18 mouse cellular contexts compared by ENCODE assay signal in genomic region chr9:36919472-36919871, GRCm38 (mm10).
DNase-seq lines count a peak whose midpoint lies in the region; ATAC-seq lines count a peak whose summit lies in the region.
"Had no signal": no experiment of that assay in that cellular context is flagged by ENCODE, and none has a peak within 500 bp of the region (broad histone marks: within the 10 kb centered on the region; RNA-seq: fewer than 3 reads in every experiment).

No protein-coding gene starts in this region.

- DNase-seq in cerebellum, postnatal 10 days, result peak; percentile 36 to 53
- no peak for DNase-seq in cerebellum, adult 9-10 months
- no peak for DNase-seq in hindbrain, embryonic 14.5 days (ENCODE audit: low spot score)
- DNase-seq in midbrain, embryonic 11.5 days (ENCODE audit: low spot score, missing footprints), result no peak
- DNase-seq: adrenal gland, adult 8-10 months; heart, adult 11 months; heart, postnatal 36 days; kidney, adult 2 months; kidney, postnatal 10 days; right cerebral cortex, postnatal 25 days; thymus, adult 2 months had no signal

- no peaks in the 10 kb centered on the region for H3K9me3 ChIP-seq in hindbrain, embryonic 14.5 days (ENCODE audit: control insufficient read depth, low read length)
- no peaks in the 10 kb centered on the region for H3K9me3 ChIP-seq in hindbrain, embryonic 16.5 days (ENCODE audit: control insufficient read depth, low read length)
- H3K9me3 ChIP-seq in midbrain, embryonic 12.5 days, result no peaks in the 10 kb centered on the region
- no peaks in the 10 kb centered on the region for H3K9me3 ChIP-seq in midbrain, embryonic 11.5 days (ENCODE audit: control insufficient read depth, low read length)
- H3K9me3 ChIP-seq in embryonic facial prominence, embryonic 15.5 days (replicated peaks), result no peaks in the 10 kb centered on the region
- H3K9me3 ChIP-seq: limb, embryonic 12.5 days had no signal

- no peaks in the 10 kb centered on the region for H3K27me3 ChIP-seq in hindbrain, embryonic 14.5 days (ENCODE audit: control insufficient read depth, insufficient read depth, low read length)
- H3K27me3 ChIP-seq in hindbrain, embryonic 16.5 days (replicated peaks; ENCODE audit: control insufficient read depth, insufficient read depth, low read length), result no peaks in the 10 kb centered on the region
- H3K27me3 ChIP-seq in midbrain, embryonic 12.5 days, result no peaks in the 10 kb centered on the region
- no peaks in the 10 kb centered on the region for H3K27me3 ChIP-seq in midbrain, embryonic 11.5 days (ENCODE audit: control insufficient read depth, insufficient read depth, low read length)
- no peaks in the 10 kb centered on the region for H3K27me3 ChIP-seq in embryonic facial prominence, embryonic 15.5 days

- no peak overlapping the region for H3K4me2 ChIP-seq in hindbrain, embryonic 14.5 days (replicated peaks)
- no peak overlapping the region for H3K4me2 ChIP-seq in hindbrain, embryonic 16.5 days (ENCODE audit: low read length)
- H3K4me2 ChIP-seq in midbrain, embryonic 12.5 days (replicated peaks), result no peak overlapping the region
- no peak overlapping the region for H3K4me2 ChIP-seq in midbrain, embryonic 11.5 days
- no peak overlapping the region for H3K4me2 ChIP-seq in embryonic facial prominence, embryonic 15.5 days (replicated peaks)
- H3K4me2 ChIP-seq: limb, embryonic 12.5 days had no signal

- peaks cover 28% of the 10 kb centered on the region for H3K4me1 ChIP-seq in hindbrain, embryonic 14.5 days (replicated peaks; ENCODE audit: control insufficient read depth, insufficient read depth, low read length)
- peaks cover 14% of the 10 kb centered on the region for H3K4me1 ChIP-seq in hindbrain, embryonic 16.5 days (ENCODE audit: control insufficient read depth, insufficient read depth, low read depth, low read length)
- peaks cover 29% of the 10 kb centered on the region for H3K4me1 ChIP-seq in midbrain, embryonic 12.5 days
- H3K4me1 ChIP-seq in midbrain, embryonic 11.5 days (ENCODE audit: control insufficient read depth, insufficient read depth, low read length), result peaks cover 15% of the 10 kb centered on the region
- peaks cover 25% of the 10 kb centered on the region for H3K4me1 ChIP-seq in embryonic facial prominence, embryonic 15.5 days

- 48% methylated on average over 4 of the region's 4 CpGs for WGBS in hindbrain, embryonic 14.5 days
- WGBS in hindbrain, embryonic 16.5 days, result 37% methylated on average over 4 of the region's 4 CpGs
- WGBS in midbrain, embryonic 12.5 days, result 38% methylated on average over 4 of the region's 4 CpGs
- 44% methylated on average over 4 of the region's 4 CpGs for WGBS in midbrain, embryonic 11.5 days
- 22% methylated on average over 4 of the region's 4 CpGs for WGBS in embryonic facial prominence, embryonic 15.5 days

- ATAC-seq in hindbrain, embryonic 14.5 days (ENCODE audit: low FRiP score), result no peak
- no peak for ATAC-seq in hindbrain, embryonic 16.5 days
- no peak for ATAC-seq in midbrain, embryonic 12.5 days (ENCODE audit: low FRiP score, low read depth)
- no peak for ATAC-seq in midbrain, embryonic 11.5 days (ENCODE audit: low FRiP score)
- peak; percentile 47; the same call in 1 of the 2 replicates for ATAC-seq in embryonic facial prominence, embryonic 15.5 days (ENCODE audit: insufficient number of reproducible peaks, low FRiP score, low TSS enrichment, low read depth)
- no peak for ATAC-seq in CD4-positive, CD25-positive, alpha-beta regulatory T cell, adult 4 months
- ATAC-seq: Patski had no signal

- no peak overlapping the region for H3K9ac ChIP-seq in hindbrain, embryonic 14.5 days
- no peak overlapping the region for H3K9ac ChIP-seq in hindbrain, embryonic 16.5 days (ENCODE audit: low read depth, low read length)
- H3K9ac ChIP-seq in midbrain, embryonic 12.5 days (replicated peaks), result no peak overlapping the region
- H3K9ac ChIP-seq in midbrain, embryonic 11.5 days (ENCODE audit: low read length), result no peak overlapping the region
- no peak overlapping the region for H3K9ac ChIP-seq in embryonic facial prominence, embryonic 15.5 days
- H3K9ac ChIP-seq: limb, embryonic 12.5 days; liver, embryonic 14.5 days had no signal

- no peaks in the 10 kb centered on the region for H3K36me3 ChIP-seq in hindbrain, embryonic 14.5 days (replicated peaks; ENCODE audit: control insufficient read depth, insufficient read depth)
- no peaks in the 10 kb centered on the region for H3K36me3 ChIP-seq in hindbrain, embryonic 16.5 days (ENCODE audit: control insufficient read depth, insufficient read depth, low read length)
- H3K36me3 ChIP-seq in midbrain, embryonic 12.5 days, result 0 out of 2 replicates have a peak, but pooled peaks cover 3% of the 10 kb centered on the region
- no peaks in the 10 kb centered on the region for H3K36me3 ChIP-seq in midbrain, embryonic 11.5 days (ENCODE audit: control insufficient read depth, insufficient read depth, low read length)
- H3K36me3 ChIP-seq in embryonic facial prominence, embryonic 15.5 days, result no peaks in the 10 kb centered on the region
- H3K36me3 ChIP-seq: limb, embryonic 12.5 days had no signal

- peak overlapping the region; percentile 11; the same call in 1 of the 2 replicates for H3K27ac ChIP-seq in hindbrain, embryonic 14.5 days
- no peak overlapping the region for H3K27ac ChIP-seq in hindbrain, embryonic 16.5 days (ENCODE audit: low read depth, low read length)
- 0 out of 2 replicates have a peak overlapping the region, but pooled peaks have one; percentile 39 for H3K27ac ChIP-seq in midbrain, embryonic 12.5 days (replicated peaks)
- H3K27ac ChIP-seq in midbrain, embryonic 11.5 days (ENCODE audit: low read depth, low read length), result no peak overlapping the region
- 0 out of 2 replicates have a peak overlapping the region, but pooled peaks have one; percentile 25 for H3K27ac ChIP-seq in embryonic facial prominence, embryonic 15.5 days (replicated peaks)
- H3K27ac ChIP-seq: limb, embryonic 12.5 days; liver, embryonic 14.5 days had no signal

- H3K4me3 ChIP-seq in hindbrain, embryonic 14.5 days (replicated peaks; ENCODE audit: low read length), result no peak overlapping the region
- no peak overlapping the region for H3K4me3 ChIP-seq in hindbrain, embryonic 16.5 days (ENCODE audit: low read length)
- no peak overlapping the region for H3K4me3 ChIP-seq in midbrain, embryonic 12.5 days
- H3K4me3 ChIP-seq in midbrain, embryonic 11.5 days (ENCODE audit: low read depth, low read length), result no peak overlapping the region
- no peak overlapping the region for H3K4me3 ChIP-seq in embryonic facial prominence, embryonic 15.5 days (replicated peaks)
- H3K4me3 ChIP-seq: limb, embryonic 12.5 days had no signal

Comparison
In these comparisons a context has a peak if more than half of its experiments do, and no peak if none do; other contexts are left out.
1. DNase-seq: peak in cerebellum, postnatal 10 days (2 of 2); none in cerebellum, adult 9-10 months (single experiment), hindbrain, embryonic 14.5 days (single experiment) and midbrain, embryonic 11.5 days (single experiment).
2. H3K27ac ChIP-seq: peak in hindbrain, embryonic 14.5 days (single experiment), midbrain, embryonic 12.5 days (single experiment) and embryonic facial prominence, embryonic 15.5 days (single experiment); none in hindbrain, embryonic 16.5 days (single experiment) and midbrain, embryonic 11.5 days (single experiment).